Mouse (Mus musculus): ENCODE results near the gene Gpr84. TPM values are rescaled to one million over a fixed set of nuclear protein-coding genes. Genes with fewer than 3 reads are reported as not detected.

The Gpr84 gene
- 0.35 TPM in 1 of 2 replicates, not detected in the other for polyA plus RNA-seq (2016; fragmentation: Nextera tagmentation; extraction: Ambion mirVana)

- no peak for DNase-seq (ENCODE audit: low spot score)
- Histone ChIP-seq H3K4me1 (peaks cover 47% of the 10 kb centered on the region), H3K36me3 (0 out of 2 replicates have a peak, but pooled peaks cover under 1% of the 10 kb centered on the region), H3K9me3 (no peaks in the 10 kb centered on the region), H3K4me3 (no peak within 1 kb of the TSS), H3K27ac (no peak within 1 kb of the TSS), H3K27me3 (ENCODE audit: insufficient read depth, poor library complexity, severe bottlenecking) (peaks cover 29% of the 10 kb centered on the region)
- 44% methylated on average over 6 of the region's 6 CpGs for WGBS
Observed at GRCm38 (mm10) chr15:103310365-103310910, at the start of gene Gpr84. Gene Gpr84, minus strand, starts transcription at chr15:103310612.

- Histone ChIP-seq H3K27me3 (ENCODE audit: insufficient read depth, poor library complexity, severe bottlenecking) (no peaks in the 10 kb centered on the region), H3K27ac (peak overlapping the region; percentile 81), H3K9me3 (no peaks in the 10 kb centered on the region), H3K36me3 (peaks cover 59% of the 10 kb centered on the region), H3K4me3 (no peak overlapping the region), H3K4me1 (peaks cover 84% of the 10 kb centered on the region)
- WGBS, result 86% methylated on average over 5 of the region's 5 CpGs
- DNase-seq (ENCODE audit: low spot score), result no peak
Observed at GRCm38 (mm10) chr15:103359869-103360602, 49.6 kb upstream of the Gpr84 start.

GRCm38 (mm10) chr15:103359122-103359510 is 48.7 kb upstream of the Gpr84 start:
- Histone ChIP-seq H3K27me3 (ENCODE audit: insufficient read depth, poor library complexity, severe bottlenecking) (no peaks in the 10 kb centered on the region), H3K4me1 (peaks cover 82% of the 10 kb centered on the region), H3K9me3 (no peaks in the 10 kb centered on the region), H3K4me3 (peak overlapping the region; percentile 33), H3K27ac (peak overlapping the region; percentile 81), H3K36me3 (peaks cover 68% of the 10 kb centered on the region)
- DNase-seq (ENCODE audit: low spot score), result no peak
- WGBS, result 21% methylated on average over 1 of the region's 1 CpGs

- peaks cover 68% of the 10 kb centered on the region for H3K36me3 ChIP-seq
- H3K4me1 ChIP-seq, result peaks cover 82% of the 10 kb centered on the region
- peak overlapping the region; percentile 81 for H3K27ac ChIP-seq
- no peaks in the 10 kb centered on the region for H3K27me3 ChIP-seq (ENCODE audit: insufficient read depth, poor library complexity, severe bottlenecking)
- H3K9me3 ChIP-seq, result no peaks in the 10 kb centered on the region
- peak overlapping the region; percentile 33 for H3K4me3 ChIP-seq
- WGBS, result 21% methylated on average over 4 of the region's 4 CpGs
- no peak for DNase-seq (ENCODE audit: low spot score)
Observed at GRCm38 (mm10) chr15:103358278-103359121, 48.1 kb upstream of the Gpr84 start.

- 81% methylated on average over 4 of the region's 4 CpGs for WGBS
- Histone ChIP-seq H3K27me3 (ENCODE audit: insufficient read depth, poor library complexity, severe bottlenecking) (no peaks in the 10 kb centered on the region), H3K4me3 (no peak overlapping the region), H3K9me3 (no peaks in the 10 kb centered on the region), H3K4me1 (peaks cover 84% of the 10 kb centered on the region), H3K36me3 (peaks cover 75% of the 10 kb centered on the region), H3K27ac (peak overlapping the region; percentile 81)
- DNase-seq (ENCODE audit: low spot score), result no peak
Observed at GRCm38 (mm10) chr15:103357817-103358216, 47.4 kb upstream of the Gpr84 start.

- 46% methylated on average over 4 of the region's 4 CpGs for WGBS
- DNase-seq (ENCODE audit: low spot score), result no peak
- no peaks in the 10 kb centered on the region for H3K27me3 ChIP-seq (ENCODE audit: insufficient read depth, poor library complexity, severe bottlenecking)
- H3K4me1 ChIP-seq, result peaks cover 71% of the 10 kb centered on the region
- H3K9me3 ChIP-seq, result no peaks in the 10 kb centered on the region
- peak overlapping the region; percentile 86 for H3K27ac ChIP-seq
- H3K4me3 ChIP-seq, result 0 out of 2 replicates have a peak overlapping the region, but pooled peaks have one; percentile 5
- peaks cover 81% of the 10 kb centered on the region for H3K36me3 ChIP-seq
Observed at GRCm38 (mm10) chr15:103356130-103356529, 45.7 kb upstream of the Gpr84 start.

- Histone ChIP-seq H3K27me3 (ENCODE audit: insufficient read depth, poor library complexity, severe bottlenecking) (no peaks in the 10 kb centered on the region), H3K4me3 (0 out of 2 replicates have a peak overlapping the region, but pooled peaks have one; percentile 27), H3K4me1 (peaks cover 68% of the 10 kb centered on the region), H3K27ac (peak overlapping the region; percentile 86), H3K36me3 (peaks cover 87% of the 10 kb centered on the region), H3K9me3 (no peaks in the 10 kb centered on the region)
- WGBS, result 47% methylated on average over 4 of the region's 4 CpGs
- DNase-seq (ENCODE audit: low spot score), result no peak
Observed at GRCm38 (mm10) chr15:103355420-103355819, 45.0 kb upstream of the Gpr84 start.

GRCm38 (mm10) chr15:103354690-103355089 is 44.3 kb upstream of the Gpr84 start:
- no peak for DNase-seq (ENCODE audit: low spot score)
- WGBS, result 75% methylated on average over 2 of the region's 2 CpGs
- Histone ChIP-seq H3K36me3 (peaks cover 89% of the 10 kb centered on the region), H3K27ac (peak overlapping the region; percentile 78), H3K4me3 (no peak overlapping the region), H3K4me1 (peaks cover 61% of the 10 kb centered on the region), H3K9me3 (no peaks in the 10 kb centered on the region), H3K27me3 (ENCODE audit: insufficient read depth, poor library complexity, severe bottlenecking) (no peaks in the 10 kb centered on the region)

- H3K9me3 ChIP-seq, result no peaks in the 10 kb centered on the region
- peaks cover 96% of the 10 kb centered on the region for H3K36me3 ChIP-seq
- no peak overlapping the region for H3K4me3 ChIP-seq
- no peaks in the 10 kb centered on the region for H3K27me3 ChIP-seq (ENCODE audit: insufficient read depth, poor library complexity, severe bottlenecking)
- 88% methylated on average over 11 of the region's 11 CpGs for WGBS
- H3K27ac ChIP-seq, result 0 out of 2 replicates have a peak overlapping the region, but pooled peaks have one; percentile 78
- peaks cover 51% of the 10 kb centered on the region for H3K4me1 ChIP-seq
- DNase-seq (ENCODE audit: low spot score), result no peak
Observed at GRCm38 (mm10) chr15:103353511-103354256, 43.3 kb upstream of the Gpr84 start.

- H3K36me3 ChIP-seq, result peaks cover 97% of the 10 kb centered on the region
- no peaks in the 10 kb centered on the region for H3K9me3 ChIP-seq
- no peak for DNase-seq (ENCODE audit: low spot score)
- H3K4me1 ChIP-seq, result peaks cover 44% of the 10 kb centered on the region
- H3K27ac ChIP-seq, result peak overlapping the region; percentile 26; the same call in 1 of the 2 replicates
- H3K27me3 ChIP-seq (ENCODE audit: insufficient read depth, poor library complexity, severe bottlenecking), result no peaks in the 10 kb centered on the region
- WGBS, result 52% methylated on average over 4 of the region's 4 CpGs
- H3K4me3 ChIP-seq, result no peak overlapping the region
Observed at GRCm38 (mm10) chr15:103352856-103353255, 42.4 kb upstream of the Gpr84 start.

- WGBS, result 5% methylated on average over 2 of the region's 2 CpGs
- Histone ChIP-seq H3K4me1 (peaks cover 6% of the 10 kb centered on the region), H3K27ac (no peak overlapping the region), H3K9me3 (no peaks in the 10 kb centered on the region), H3K27me3 (ENCODE audit: insufficient read depth, poor library complexity, severe bottlenecking) (no peaks in the 10 kb centered on the region), H3K4me3 (no peak overlapping the region), H3K36me3 (peaks cover 90% of the 10 kb centered on the region)
- no peak for DNase-seq (ENCODE audit: low spot score)
Observed at GRCm38 (mm10) chr15:103347275-103347684, 36.9 kb upstream of the Gpr84 start.

GRCm38 (mm10) chr15:103345789-103346188 is 35.4 kb upstream of the Gpr84 start:
- H3K36me3 ChIP-seq, result peaks cover 75% of the 10 kb centered on the region
- WGBS, result 84% methylated on average over 6 of the region's 6 CpGs

More at GRCm38 (mm10) chr15:103345789-103346188, 35.4 kb upstream of the Gpr84 start:
- H3K9me3 ChIP-seq, result no peaks in the 10 kb centered on the region
- DNase-seq (ENCODE audit: low spot score), result no peak
- peaks cover 14% of the 10 kb centered on the region for H3K4me1 ChIP-seq
- H3K27me3 ChIP-seq (ENCODE audit: insufficient read depth, poor library complexity, severe bottlenecking), result peaks cover 13% of the 10 kb centered on the region
- no peak overlapping the region for H3K27ac ChIP-seq
- H3K4me3 ChIP-seq, result no peak overlapping the region
